Mouse (Mus musculus): ENCODE data around the gene Acsm2.

Gene Acsm2

GRCm38 (mm10) chr7:119554040-119554439 is at the start of gene Acsm2:
TSS of gene Acsm2 (plus strand) at chr7:119554340.
- DNase-seq = no peak

GRCm38 (mm10) chr7:119511143-119511542 is 43.0 kb upstream of the Acsm2 start:
- peak; percentile 92 to 97 for DNase-seq

DNA sequence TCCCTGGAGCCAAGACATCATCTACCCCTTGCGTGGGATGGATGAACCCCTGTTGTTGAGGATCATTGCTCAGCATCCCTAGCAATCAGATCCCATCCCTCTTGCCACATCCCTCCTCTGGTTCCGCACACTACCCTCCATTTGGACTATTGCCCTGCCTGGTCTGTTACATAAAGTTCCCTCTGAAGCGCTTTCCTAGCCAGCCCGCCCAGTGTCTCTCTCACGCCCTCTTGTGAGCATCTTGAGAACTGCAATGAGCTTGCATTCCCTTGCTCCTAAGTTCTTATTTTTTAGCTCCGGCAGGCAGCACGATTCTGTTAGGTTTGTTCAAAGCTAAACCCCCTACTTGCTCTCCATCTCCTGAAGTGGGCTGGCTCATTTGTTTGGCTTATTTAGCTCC is 41.1 kb upstream of the Acsm2 start:
- DNase-seq = peak; percentile 89 to 90

DNA sequence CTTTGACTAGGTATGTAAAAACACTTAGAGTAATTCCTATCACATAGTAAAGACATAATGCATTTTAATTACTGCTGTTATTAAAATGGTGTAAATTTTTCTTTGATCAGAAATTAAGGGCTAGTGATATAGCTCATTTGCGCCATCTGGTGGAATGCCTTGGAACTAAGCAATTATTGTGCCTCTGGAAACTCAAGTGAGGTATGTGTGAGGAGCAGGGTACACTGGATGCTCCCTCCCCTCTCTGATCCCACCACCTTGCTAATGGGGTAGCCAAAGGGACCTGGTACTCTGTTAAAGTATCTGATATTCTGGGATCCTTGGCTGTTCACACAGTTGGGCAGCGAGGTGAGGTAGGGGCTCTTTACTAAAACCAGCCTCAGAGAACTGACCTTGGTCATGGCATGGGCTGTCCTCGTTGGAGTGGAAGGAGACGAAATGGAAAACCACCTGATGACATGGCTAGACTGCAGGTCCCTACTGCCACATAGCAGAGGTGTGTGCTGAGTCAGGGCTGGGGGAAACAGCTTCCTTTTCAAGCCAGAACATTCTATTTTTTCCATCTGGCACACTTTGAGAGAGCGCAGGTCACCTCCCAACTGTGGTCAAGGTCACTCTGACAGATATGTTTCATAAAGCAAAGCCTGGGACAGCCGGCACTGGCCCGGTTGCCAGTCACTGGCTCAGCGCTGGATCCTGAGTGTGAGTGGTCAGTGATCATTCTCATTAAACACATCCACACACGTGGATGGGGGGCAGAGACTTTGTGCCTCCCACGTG is 38.5 kb upstream of the Acsm2 start:
- peak; percentile 48 to 83 for DNase-seq

DNA sequence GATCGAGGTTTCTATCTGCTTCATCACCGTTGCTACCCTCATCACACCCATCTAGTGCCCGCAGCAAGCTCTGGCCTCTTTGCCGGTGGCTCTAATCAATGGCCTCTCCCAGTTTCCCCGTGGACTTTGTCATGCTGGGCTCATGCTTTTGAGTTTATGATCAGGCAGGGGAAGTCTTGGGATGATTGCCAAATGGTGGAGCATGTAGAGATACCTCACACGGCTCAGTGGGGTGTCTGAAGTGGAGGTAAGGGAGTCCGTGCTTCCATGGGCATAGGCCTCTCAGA is 37.9 kb upstream of the Acsm2 start:
- DNase-seq = no peak

DNA sequence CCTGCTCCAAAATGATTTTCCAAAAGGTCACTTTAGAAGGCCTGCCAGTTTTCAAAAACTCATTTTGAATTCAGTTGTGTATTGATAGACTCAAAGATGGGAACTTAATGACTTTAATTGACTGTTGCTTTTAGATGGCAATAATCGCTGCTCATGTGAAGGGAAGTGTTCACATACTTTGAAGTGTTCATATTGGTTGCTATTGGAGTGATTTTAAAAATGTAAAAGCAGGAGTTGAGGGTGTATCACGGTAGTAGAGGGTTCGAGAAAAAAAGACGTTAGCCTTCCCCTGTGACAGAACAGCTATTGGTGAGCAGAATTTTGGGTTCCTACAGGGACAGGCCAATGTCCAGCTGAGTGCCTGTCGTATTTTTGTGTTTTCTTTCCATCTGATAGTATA is 35.0 kb upstream of the Acsm2 start, which contains the start of gene Acsm5:
Gene Acsm5, plus strand, starts transcription at position 301 of the 400 bp plus-strand sequence.
- DNase-seq = no peak

DNA sequence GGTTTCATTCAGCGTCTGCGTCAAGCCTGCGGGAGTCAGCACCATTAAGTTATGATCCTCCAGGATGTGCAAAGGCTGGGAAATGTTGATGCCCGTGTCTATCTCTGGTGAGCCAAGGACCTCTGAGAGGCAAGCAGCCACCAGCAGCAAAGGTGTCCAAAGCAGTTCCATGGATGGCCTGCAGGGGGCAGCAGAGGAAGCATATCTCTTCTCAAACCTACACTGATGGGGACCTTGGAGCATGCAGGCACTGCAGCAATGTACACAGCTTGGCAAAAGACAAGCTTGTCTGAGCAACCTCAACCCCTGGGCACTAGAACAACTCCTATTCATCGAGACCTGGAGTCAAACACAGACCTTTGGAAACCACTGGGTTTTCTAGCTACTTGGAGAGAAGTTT is 34.5 kb upstream of the Acsm2 start:
- DNase-seq = peak; percentile 88 to 90

- DNase-seq = peak; percentile 89 to 95
Measured at GRCm38 (mm10) chr7:119521816-119522215, 32.3 kb upstream of the Acsm2 start.

DNA sequence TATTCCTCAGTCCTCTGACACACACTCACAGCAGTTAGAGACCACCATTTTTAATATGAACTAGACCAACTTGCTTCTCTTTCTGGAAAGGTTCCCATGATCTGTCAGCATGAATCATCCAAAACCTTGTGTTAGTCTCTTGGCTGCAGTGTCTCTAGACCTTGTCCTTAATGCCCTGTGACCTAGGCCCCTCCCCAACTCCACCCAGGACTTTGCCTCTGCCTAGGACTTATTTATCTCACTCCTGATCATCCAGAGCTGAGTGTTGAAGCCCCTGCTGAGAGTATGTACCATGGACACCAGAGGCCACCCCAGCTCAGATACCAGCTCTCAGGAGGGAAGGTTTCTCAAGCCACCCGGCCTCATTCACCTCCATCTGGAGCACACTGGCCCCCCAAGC is 31.8 kb upstream of the Acsm2 start:
- DNase-seq = peak; percentile 67 to 87

- no peak for DNase-seq
Measured at GRCm38 (mm10) chr7:119523389-119523788, 30.8 kb upstream of the Acsm2 start, which contains the start of gene Pdilt. TSS of gene Pdilt (minus strand) at chr7:119523489.

DNA sequence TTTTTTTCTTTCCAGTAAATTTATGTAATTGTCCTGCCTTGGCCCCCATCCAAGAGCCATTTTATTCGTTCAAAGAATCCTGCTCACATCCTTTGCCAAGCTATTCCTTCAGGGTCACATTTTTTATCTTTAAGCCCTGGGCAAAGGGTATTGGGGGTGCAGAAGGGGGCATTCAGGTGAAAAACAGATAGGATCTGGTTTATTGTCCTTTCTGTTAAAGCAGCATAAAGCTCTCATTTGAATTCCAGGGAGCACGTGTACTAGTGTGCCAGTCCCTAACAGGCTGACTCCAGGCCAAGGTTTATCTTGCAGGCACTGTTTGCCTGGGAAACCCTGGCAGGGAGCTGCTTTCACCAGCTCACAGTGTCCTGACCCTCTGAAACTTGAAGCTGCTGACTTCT is 28.3 kb upstream of the Acsm2 start:
- DNase-seq = peak; percentile 72 to 89

GRCm38 (mm10) chr7:119526486-119526885 is 27.7 kb upstream of the Acsm2 start:
- peak in 1 of 2 experiments; percentile 33 for DNase-seq

DNA sequence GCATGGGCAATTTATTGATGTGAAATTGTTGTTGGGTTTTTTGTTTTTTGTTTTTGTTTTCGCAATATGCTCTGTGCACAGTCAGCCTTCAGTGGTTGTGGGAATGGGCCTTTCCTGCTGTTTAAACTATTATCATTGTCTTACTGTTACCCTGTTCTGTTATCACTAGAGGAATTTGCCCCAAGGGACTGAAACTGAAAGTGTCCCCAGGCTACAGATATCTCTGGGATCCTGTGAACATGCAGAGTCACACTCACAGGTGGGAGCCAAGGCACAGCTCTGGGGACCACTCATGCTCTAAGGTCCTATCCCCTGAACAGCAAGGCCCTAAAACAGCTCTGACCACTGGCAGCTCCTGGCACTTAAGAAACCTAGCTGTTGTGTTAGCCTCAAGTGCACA is 27.0 kb upstream of the Acsm2 start:
- no peak for DNase-seq

DNA sequence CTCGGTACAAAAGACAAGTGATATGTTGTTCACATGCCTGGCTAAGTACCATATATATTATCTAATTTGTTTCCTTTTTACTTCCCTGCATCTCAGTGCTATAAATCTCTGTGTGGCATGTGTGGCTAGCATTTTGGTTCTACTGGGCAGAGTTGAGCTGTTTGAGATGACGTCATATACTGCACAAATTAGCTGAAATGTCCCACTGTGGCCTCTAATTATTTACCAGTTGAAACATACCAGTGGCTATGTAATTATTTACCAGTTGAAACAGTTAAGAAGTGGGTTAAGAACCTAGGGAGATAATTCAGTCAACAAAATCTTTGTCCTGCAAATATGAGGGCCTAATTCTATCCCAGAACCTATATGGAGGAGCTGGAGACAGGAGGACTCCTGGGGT is 26.6 kb upstream of the Acsm2 start:
- DNase-seq = no peak

DNA sequence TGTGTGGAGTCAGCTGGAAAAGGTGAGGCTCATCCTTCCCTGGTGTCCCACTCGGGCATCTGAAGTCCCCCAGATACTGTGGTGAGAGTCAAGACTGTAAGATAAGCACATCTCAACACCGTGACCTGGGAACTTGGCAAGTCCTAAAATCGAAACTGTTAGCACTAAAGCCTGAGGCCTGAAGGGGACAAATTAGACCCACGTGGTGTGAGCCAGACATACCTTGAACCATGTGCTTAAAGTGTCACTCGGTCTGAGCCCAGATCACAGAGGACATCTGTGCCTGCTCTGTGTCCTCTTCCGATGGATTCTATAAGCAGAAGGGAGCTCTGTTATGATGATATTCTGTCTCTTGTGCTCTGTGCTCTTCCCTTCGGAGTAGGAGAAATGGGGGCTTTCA is 25.5 kb upstream of the Acsm2 start:
- no peak for DNase-seq

- no peak for DNase-seq
Measured at GRCm38 (mm10) chr7:119532924-119533323, 21.2 kb upstream of the Acsm2 start.

- no peak for DNase-seq
Measured at GRCm38 (mm10) chr7:119534389-119534788, 19.8 kb upstream of the Acsm2 start.

GRCm38 (mm10) chr7:119542445-119542844 is 11.7 kb upstream of the Acsm2 start:
- no peak for DNase-seq

DNA sequence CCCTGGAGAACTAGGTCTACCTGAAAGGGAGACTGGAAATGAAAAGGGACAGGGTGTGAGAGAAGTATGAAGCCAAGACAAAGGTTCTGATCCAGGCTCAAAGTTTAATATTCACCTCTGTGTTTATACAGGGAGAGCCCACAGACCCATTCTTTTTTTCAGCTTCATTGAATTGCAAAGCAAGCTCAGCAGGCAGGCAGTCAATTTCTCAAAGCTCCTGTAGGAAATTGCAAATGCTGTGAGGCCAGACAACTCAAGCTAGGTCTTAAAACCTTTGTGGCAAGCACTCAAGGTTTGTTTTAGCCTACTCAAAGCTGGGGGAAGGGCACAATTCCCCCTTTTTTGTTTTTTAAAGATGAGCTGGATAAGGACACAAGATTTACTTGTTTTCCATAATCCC is 8.6 kb upstream of the Acsm2 start:
- no peak for DNase-seq

GRCm38 (mm10) chr7:119550471-119551222 is 3.5 kb upstream of the Acsm2 start:
- peak; percentile 41 to 58 for DNase-seq

DNA sequence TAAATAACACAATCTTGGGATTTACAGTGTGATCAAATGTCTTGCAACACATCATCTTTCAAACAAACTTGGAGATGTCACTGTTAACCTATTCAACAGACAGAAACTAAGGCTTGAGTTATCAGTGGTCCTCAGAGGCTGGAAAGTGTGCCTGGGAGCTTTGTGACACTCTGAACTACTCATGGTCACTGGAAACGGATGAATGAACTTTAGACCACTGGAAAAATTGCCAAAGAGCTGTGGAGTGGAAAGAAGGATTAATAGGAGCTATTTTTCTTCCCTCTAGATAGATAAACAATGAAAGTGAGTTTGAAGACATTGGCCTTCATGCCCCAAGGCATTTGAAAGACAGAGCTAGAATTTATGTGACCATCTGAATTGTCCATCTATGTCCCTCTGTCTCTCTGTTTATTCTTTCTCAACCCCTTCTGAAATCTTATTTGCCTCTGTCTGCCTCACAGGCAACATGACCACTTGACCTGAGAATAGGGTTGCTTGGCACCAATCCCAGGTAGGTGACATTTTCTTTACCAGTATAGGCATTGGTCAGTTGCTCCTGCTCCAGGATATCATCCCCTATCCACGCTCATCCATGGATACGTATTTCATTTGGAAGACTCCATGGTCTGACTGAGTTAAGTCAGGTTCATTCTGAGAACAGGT is 5.8 kb downstream of the Acsm2 start:
- DNase-seq = peak in 1 of 2 experiments; percentile 41

DNA sequence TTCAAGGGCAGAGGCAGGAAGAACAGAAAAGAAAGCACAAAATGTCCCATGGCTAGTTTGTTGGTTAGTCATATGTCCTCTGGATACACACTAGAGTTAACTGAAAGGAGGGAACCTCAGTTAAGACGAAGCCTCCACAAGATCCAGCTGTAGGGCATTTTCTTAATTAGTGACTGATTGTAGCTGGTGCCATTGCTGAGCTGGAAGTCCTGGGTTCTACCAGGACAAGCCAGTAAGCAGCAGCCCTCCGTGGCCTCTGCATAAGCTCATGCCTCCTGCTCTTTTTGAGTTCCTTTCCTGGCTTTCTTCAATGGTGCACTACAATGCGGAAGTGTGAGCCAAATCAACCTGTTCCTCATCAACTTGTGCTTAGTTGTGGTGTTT is 6.3 kb downstream of the Acsm2 start:
- peak in 1 of 2 experiments; percentile 57 for DNase-seq

- peak in 1 of 2 experiments; percentile 37 for DNase-seq
Measured at GRCm38 (mm10) chr7:119561441-119561840, 7.3 kb downstream of the Acsm2 start.

DNA sequence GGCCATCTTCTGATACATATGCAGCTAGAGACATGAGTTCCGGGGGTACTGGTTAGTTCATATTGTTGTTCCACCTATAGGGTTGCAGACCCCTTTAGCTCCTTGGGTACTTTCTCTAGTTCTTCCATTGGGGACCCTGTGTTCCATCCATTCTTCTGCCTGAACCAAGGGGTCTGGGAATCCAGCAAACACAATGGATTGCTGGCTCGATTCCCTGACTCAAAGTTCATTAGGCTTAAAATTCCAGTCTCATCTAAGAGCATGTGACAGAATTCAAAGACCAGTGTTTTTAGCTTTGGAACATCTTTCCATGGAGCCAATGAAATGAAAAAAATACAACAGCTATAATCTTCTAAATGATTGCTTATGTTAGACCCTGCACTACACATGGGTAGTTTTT is 8.3 kb downstream of the Acsm2 start:
- DNase-seq = peak in 1 of 2 experiments; percentile 55
